Mouse (Mus musculus): ENCODE measurements around the gene Kcmf1. TPM values are rescaled to one million over a fixed set of nuclear protein-coding genes. Genes with fewer than 3 reads are reported as not detected.
A peak's percentile ranks its signal among the peaks of the same experiment; 100 is the strongest.

The Kcmf1 gene
- polyA plus RNA-seq, 1 experiment from 2014 or later, result 46.7 TPM

GRCm38 (mm10) chr6:72923381-72923780 lies 23.6 kb upstream of the Kcmf1 start:
- no peak overlapping the region for H3K9ac ChIP-seq
- no peak overlapping the region for H3K27ac ChIP-seq
- H3K27me3 ChIP-seq (replicated peaks), result no peaks in the 10 kb centered on the region
- WGBS, result 81% methylated on average over 8 of the region's 8 CpGs
- H3K4me2 ChIP-seq (replicated peaks), result no peak overlapping the region
- no peak overlapping the region for H3K4me3 ChIP-seq
- no peak for ATAC-seq (ENCODE audit: low FRiP score, low read depth)
- no peaks in the 10 kb centered on the region for H3K4me1 ChIP-seq
- H3K36me3 ChIP-seq, result no peaks in the 10 kb centered on the region
- H3K9me3 ChIP-seq, result no peaks in the 10 kb centered on the region

GRCm38 (mm10) chr6:72921081-72921480 lies 21.3 kb upstream of the Kcmf1 start:
- Histone ChIP-seq H3K4me1 (no peaks in the 10 kb centered on the region), H3K36me3 (no peaks in the 10 kb centered on the region), H3K4me3 (no peak overlapping the region), H3K27ac (no peak overlapping the region), H3K27me3 (replicated peaks) (no peaks in the 10 kb centered on the region), H3K9me3 (no peaks in the 10 kb centered on the region), H3K9ac (no peak overlapping the region), H3K4me2 (replicated peaks) (no peak overlapping the region)
- ATAC-seq (ENCODE audit: low FRiP score, low read depth), result no peak
- 89% methylated on average over 3 of the region's 3 CpGs for WGBS

GRCm38 (mm10) chr6:72918510-72919033 lies 18.8 kb upstream of the Kcmf1 start:
- H3K9me3 ChIP-seq, result no peaks in the 10 kb centered on the region
- H3K9ac ChIP-seq, result no peak overlapping the region
- no peak overlapping the region for H3K4me2 ChIP-seq (replicated peaks)
- ATAC-seq (ENCODE audit: low FRiP score, low read depth), result no peak
- H3K4me3 ChIP-seq, result no peak overlapping the region
- H3K27me3 ChIP-seq (replicated peaks), result no peaks in the 10 kb centered on the region
- WGBS, result 62% methylated on average over 9 of the region's 9 CpGs
- no peak overlapping the region for H3K27ac ChIP-seq
- no peaks in the 10 kb centered on the region for H3K36me3 ChIP-seq
- no peaks in the 10 kb centered on the region for H3K4me1 ChIP-seq

GRCm38 (mm10) chr6:72916330-72916729 lies 16.6 kb upstream of the Kcmf1 start:
- Histone ChIP-seq H3K9ac (no peak overlapping the region), H3K4me2 (replicated peaks) (no peak overlapping the region), H3K27me3 (replicated peaks) (no peaks in the 10 kb centered on the region), H3K27ac (no peak overlapping the region), H3K4me1 (no peaks in the 10 kb centered on the region), H3K9me3 (no peaks in the 10 kb centered on the region), H3K36me3 (no peaks in the 10 kb centered on the region), H3K4me3 (no peak overlapping the region)
- no peak for ATAC-seq (ENCODE audit: low FRiP score, low read depth)
- WGBS, result 85% methylated on average over 7 of the region's 7 CpGs

- H3K27ac ChIP-seq, result no peak overlapping the region
- no peak overlapping the region for H3K4me2 ChIP-seq (replicated peaks)
- ATAC-seq (ENCODE audit: low FRiP score, low read depth), result no peak
- H3K36me3 ChIP-seq, result no peaks in the 10 kb centered on the region
- H3K4me1 ChIP-seq, result no peaks in the 10 kb centered on the region
- no peaks in the 10 kb centered on the region for H3K27me3 ChIP-seq (replicated peaks)
- WGBS, result 86% methylated on average over 6 of the region's 6 CpGs
- no peak overlapping the region for H3K9ac ChIP-seq
- no peak overlapping the region for H3K4me3 ChIP-seq
- H3K9me3 ChIP-seq, result no peaks in the 10 kb centered on the region
Measured at GRCm38 (mm10) chr6:72914087-72914749, 14.4 kb upstream of the Kcmf1 start.

- Histone ChIP-seq H3K4me1 (no peaks in the 10 kb centered on the region), H3K9me3 (no peaks in the 10 kb centered on the region), H3K9ac (no peak overlapping the region), H3K27me3 (replicated peaks) (no peaks in the 10 kb centered on the region), H3K4me3 (no peak overlapping the region), H3K4me2 (replicated peaks) (no peak overlapping the region), H3K36me3 (no peaks in the 10 kb centered on the region), H3K27ac (no peak overlapping the region)
- WGBS, result 68% methylated on average over 4 of the region's 4 CpGs
- ATAC-seq (ENCODE audit: low FRiP score, low read depth), result no peak
Measured at GRCm38 (mm10) chr6:72911261-72911660, 11.5 kb upstream of the Kcmf1 start.

GRCm38 (mm10) chr6:72902254-72902990 lies 2.6 kb upstream of the Kcmf1 start:
- H3K27ac ChIP-seq, result no peak overlapping the region
- peaks cover 6% of the 10 kb centered on the region for H3K4me1 ChIP-seq
- WGBS, result 82% methylated on average over 6 of the region's 6 CpGs
- H3K4me2 ChIP-seq (replicated peaks), result no peak overlapping the region
- no peaks in the 10 kb centered on the region for H3K36me3 ChIP-seq
- no peak overlapping the region for H3K9ac ChIP-seq
- no peaks in the 10 kb centered on the region for H3K9me3 ChIP-seq
- ATAC-seq (ENCODE audit: low FRiP score, low read depth), result no peak
- no peaks in the 10 kb centered on the region for H3K27me3 ChIP-seq (replicated peaks)
- no peak overlapping the region for H3K4me3 ChIP-seq

GRCm38 (mm10) chr6:72900952-72901351 lies 1.2 kb upstream of the Kcmf1 start:
- H3K36me3 ChIP-seq, result no peaks in the 10 kb centered on the region
- no peaks in the 10 kb centered on the region for H3K27me3 ChIP-seq (replicated peaks)
- no peaks in the 10 kb centered on the region for H3K9me3 ChIP-seq
- peaks cover 14% of the 10 kb centered on the region for H3K4me1 ChIP-seq
- WGBS, result 58% methylated on average over 7 of the region's 7 CpGs
- no peak for ATAC-seq (ENCODE audit: low FRiP score, low read depth)
- peak overlapping the region; percentile 100; the same call in 1 of the 2 replicates for H3K9ac ChIP-seq
- H3K27ac ChIP-seq, result no peak overlapping the region
- no peak overlapping the region for H3K4me3 ChIP-seq
- peak overlapping the region; percentile 70 for H3K4me2 ChIP-seq (replicated peaks)

GRCm38 (mm10) chr6:72899201-72899780 lies 488 bp downstream of the Kcmf1 start:
- Histone ChIP-seq H3K27me3 (replicated peaks) (no peaks in the 10 kb centered on the region), H3K4me3 (peak overlapping the region; percentile 98), H3K4me1 (peaks cover 14% of the 10 kb centered on the region), H3K4me2 (replicated peaks) (peak overlapping the region; percentile 70), H3K9me3 (no peaks in the 10 kb centered on the region), H3K9ac (peak overlapping the region; percentile 100), H3K36me3 (no peaks in the 10 kb centered on the region), H3K27ac (peak overlapping the region; percentile 98)
- ATAC-seq (ENCODE audit: low FRiP score, low read depth), result peak; percentile 63
- under 1% methylated on average over 80 of the region's 85 CpGs for WGBS

- Histone ChIP-seq H3K4me3 (peak overlapping the region; percentile 98), H3K9me3 (no peaks in the 10 kb centered on the region), H3K9ac (peak overlapping the region; percentile 100), H3K36me3 (no peaks in the 10 kb centered on the region), H3K27me3 (replicated peaks) (no peaks in the 10 kb centered on the region), H3K4me2 (replicated peaks) (peak overlapping the region; percentile 70), H3K4me1 (peaks cover 14% of the 10 kb centered on the region), H3K27ac (peak overlapping the region; percentile 98)
- 1% methylated on average over 71 of the region's 71 CpGs for WGBS
- peak; percentile 56 for ATAC-seq (ENCODE audit: low FRiP score, low read depth)
Measured at GRCm38 (mm10) chr6:72898244-72899200, 1.3 kb downstream of the Kcmf1 start.

- no peaks in the 10 kb centered on the region for H3K9me3 ChIP-seq
- peaks cover 14% of the 10 kb centered on the region for H3K4me1 ChIP-seq
- no peaks in the 10 kb centered on the region for H3K27me3 ChIP-seq (replicated peaks)
- no peak overlapping the region for H3K4me3 ChIP-seq
- H3K27ac ChIP-seq, result no peak overlapping the region
- no peak overlapping the region for H3K9ac ChIP-seq
- no peaks in the 10 kb centered on the region for H3K36me3 ChIP-seq
- WGBS, result 90% methylated on average over 3 of the region's 3 CpGs
- H3K4me2 ChIP-seq (replicated peaks), result no peak overlapping the region
- ATAC-seq (ENCODE audit: low FRiP score, low read depth), result no peak
Measured at GRCm38 (mm10) chr6:72895000-72895399, 4.8 kb downstream of the Kcmf1 start.
